Mouse (Mus musculus) G1E (cell line): ENCODE data around the gene Tubb5.

Experiments
- CTCF ChIP-seq: IDR thresholded peaks from 2 replicates; pipeline ENCODE4 v1.5.1; 2012; ENCODE audit warnings: low read depth, low read length, inconsistent platforms, mixed read lengths
- GATA1 ChIP-seq: IDR thresholded peaks from 2 replicates; pipeline ENCODE4 v1.6.1; 2012; ENCODE audit warnings: borderline replicate concordance, low read length, inconsistent platforms, mixed read lengths
- POLR2AphosphoS5 ChIP-seq: IDR thresholded peaks from 2 replicates; pipeline ENCODE4 v1.6.1; 2012; ENCODE audit warnings: low read depth, low read length, inconsistent platforms; ENCODE audit not compliant: insufficient replicate concordance
- TAL1 ChIP-seq: conservative IDR thresholded peaks from 2 replicates; pipeline ENCODE4 v1.6.1; 2012; ENCODE audit warnings: low read depth, low read length, inconsistent platforms, mixed read lengths

- TF ChIP-seq CTCF = no peak
- no peak for TF ChIP-seq GATA1
- TF ChIP-seq POLR2AphosphoS5 = no peak
- no peak for TF ChIP-seq TAL1
These were observed 23.4 kb downstream of the Tubb5 start for GRCm38 (mm10) chr17:35814678-35815077.
